Mouse (Mus musculus): ENCODE results near the gene Ptprg.

Gene Ptprg

GRCm38 (mm10) chr14:12167215-12167614 is 613.9 kb downstream of the Ptprg start:
- DNase-seq = no peak

- no peak for DNase-seq
Observed at GRCm38 (mm10) chr14:12167651-12168050, 614.3 kb downstream of the Ptprg start.

- peak; percentile 21 for DNase-seq
Observed at GRCm38 (mm10) chr14:12177436-12177835, 624.1 kb downstream of the Ptprg start.

- DNase-seq = no peak
Observed at GRCm38 (mm10) chr14:12178645-12179044, 625.3 kb downstream of the Ptprg start.

GRCm38 (mm10) chr14:12180116-12180515 is 626.8 kb downstream of the Ptprg start:
- no peak for DNase-seq

- DNase-seq = no peak
Observed at GRCm38 (mm10) chr14:12185040-12185439, 631.7 kb downstream of the Ptprg start.

- no peak for DNase-seq
Observed at GRCm38 (mm10) chr14:12188352-12188751, 635.0 kb downstream of the Ptprg start.

GRCm38 (mm10) chr14:12189266-12189665 is 635.9 kb downstream of the Ptprg start:
- no peak for DNase-seq

- DNase-seq = no peak
Observed at GRCm38 (mm10) chr14:12189717-12190600, 636.6 kb downstream of the Ptprg start.

- no peak for DNase-seq
Observed at GRCm38 (mm10) chr14:12191076-12191475, 637.7 kb downstream of the Ptprg start.

- no peak for DNase-seq
Observed at GRCm38 (mm10) chr14:12198735-12199134, 645.4 kb downstream of the Ptprg start.

- DNase-seq = peak; percentile 13
Observed at GRCm38 (mm10) chr14:12199956-12200950, 646.9 kb downstream of the Ptprg start.

GRCm38 (mm10) chr14:12202214-12202613 is 648.9 kb downstream of the Ptprg start:
- DNase-seq = no peak

- no peak for DNase-seq
Observed at GRCm38 (mm10) chr14:12203081-12203480, 649.7 kb downstream of the Ptprg start.

- no peak for DNase-seq
Observed at GRCm38 (mm10) chr14:12206138-12206537, 652.8 kb downstream of the Ptprg start.

GRCm38 (mm10) chr14:12208554-12208953 is 655.2 kb downstream of the Ptprg start:
- DNase-seq = peak; percentile 13

- DNase-seq = no peak
Observed at GRCm38 (mm10) chr14:12218544-12219150, 665.3 kb downstream of the Ptprg start.

- DNase-seq = no peak
Observed at GRCm38 (mm10) chr14:12219877-12220276, 666.5 kb downstream of the Ptprg start.

- DNase-seq = no peak
Observed at GRCm38 (mm10) chr14:12220540-12220939, 667.2 kb downstream of the Ptprg start.

- no peak for DNase-seq
Observed at GRCm38 (mm10) chr14:12221571-12221970, 668.2 kb downstream of the Ptprg start.

- DNase-seq = no peak
Observed at GRCm38 (mm10) chr14:12243726-12244125, 690.4 kb downstream of the Ptprg start.

- no peak for DNase-seq
Observed at GRCm38 (mm10) chr14:12276031-12276430, 722.7 kb downstream of the Ptprg start.

- no peak for DNase-seq
Observed at GRCm38 (mm10) chr14:12283641-12284040, 730.3 kb downstream of the Ptprg start, which contains the start of gene Gm49355. TSS of gene Gm49355 (plus strand) at chr14:12283976.
